Mouse (Mus musculus): ENCODE data around the gene Nsun7.
A peak's percentile ranks its signal among the peaks of the same experiment; 100 is the strongest.
"Not testable (repeated sequence)": the region's sequence is repeated elsewhere in the genome, so short reads cannot be mapped to it uniquely, and the experiment has no call there.

The Nsun7 gene

GRCm38 (mm10) chr5:66259756-66260448 lies at the start of gene Nsun7:
TSS of gene Nsun7 (plus strand) at chr5:66259897.
- DNase-seq = peak; percentile 93

- no peak for DNase-seq
Measured at GRCm38 (mm10) chr5:66214395-66214935, 45.2 kb upstream of the Nsun7 start.

GRCm38 (mm10) chr5:66215569-66216277 lies 44.0 kb upstream of the Nsun7 start:
- no peak for DNase-seq

GRCm38 (mm10) chr5:66219692-66220091 lies 40.0 kb upstream of the Nsun7 start:
- no peak for DNase-seq

- no peak for DNase-seq
Measured at GRCm38 (mm10) chr5:66220620-66221019, 39.1 kb upstream of the Nsun7 start.

GRCm38 (mm10) chr5:66222916-66223315 lies 36.8 kb upstream of the Nsun7 start:
- DNase-seq = no peak

GRCm38 (mm10) chr5:66226526-66226925 lies 33.2 kb upstream of the Nsun7 start:
- DNase-seq = no peak

- no peak for DNase-seq
Measured at GRCm38 (mm10) chr5:66231660-66232269, 27.9 kb upstream of the Nsun7 start.

GRCm38 (mm10) chr5:66232456-66232855 lies 27.2 kb upstream of the Nsun7 start:
- no peak for DNase-seq

- peak; percentile 19 for DNase-seq
Measured at GRCm38 (mm10) chr5:66241894-66242293, 17.8 kb upstream of the Nsun7 start.

- DNase-seq = no peak
Measured at GRCm38 (mm10) chr5:66243467-66243866, 16.2 kb upstream of the Nsun7 start.

GRCm38 (mm10) chr5:66244043-66244660 lies 15.5 kb upstream of the Nsun7 start:
- no peak for DNase-seq

GRCm38 (mm10) chr5:66245958-66246497 lies 13.7 kb upstream of the Nsun7 start:
- no peak for DNase-seq

- DNase-seq = peak; percentile 5
Measured at GRCm38 (mm10) chr5:66253219-66253618, 6.5 kb upstream of the Nsun7 start.

GRCm38 (mm10) chr5:66255044-66255443 lies 4.7 kb upstream of the Nsun7 start:
- no peak for DNase-seq

- no peak for DNase-seq
Measured at GRCm38 (mm10) chr5:66259000-66259399, 697 bp upstream of the Nsun7 start.

GRCm38 (mm10) chr5:66259431-66259755 lies 304 bp upstream of the Nsun7 start:
- DNase-seq = not testable (repeated sequence)

- DNase-seq = no peak
Measured at GRCm38 (mm10) chr5:66262475-66262874, 2.8 kb downstream of the Nsun7 start.

GRCm38 (mm10) chr5:66263398-66263797 lies 3.7 kb downstream of the Nsun7 start:
- peak; percentile 46 for DNase-seq

GRCm38 (mm10) chr5:66269616-66270015 lies 9.9 kb downstream of the Nsun7 start:
- peak; percentile 12 for DNase-seq

- DNase-seq = no peak
Measured at GRCm38 (mm10) chr5:66271141-66271540, 11.4 kb downstream of the Nsun7 start.

GRCm38 (mm10) chr5:66274417-66274816 lies 14.7 kb downstream of the Nsun7 start:
- no peak for DNase-seq

- no peak for DNase-seq
Measured at GRCm38 (mm10) chr5:66279650-66280049, 20.0 kb downstream of the Nsun7 start.
